Mouse (Mus musculus): Measurements from ENCODE around the gene Nfx1.

DNA sequence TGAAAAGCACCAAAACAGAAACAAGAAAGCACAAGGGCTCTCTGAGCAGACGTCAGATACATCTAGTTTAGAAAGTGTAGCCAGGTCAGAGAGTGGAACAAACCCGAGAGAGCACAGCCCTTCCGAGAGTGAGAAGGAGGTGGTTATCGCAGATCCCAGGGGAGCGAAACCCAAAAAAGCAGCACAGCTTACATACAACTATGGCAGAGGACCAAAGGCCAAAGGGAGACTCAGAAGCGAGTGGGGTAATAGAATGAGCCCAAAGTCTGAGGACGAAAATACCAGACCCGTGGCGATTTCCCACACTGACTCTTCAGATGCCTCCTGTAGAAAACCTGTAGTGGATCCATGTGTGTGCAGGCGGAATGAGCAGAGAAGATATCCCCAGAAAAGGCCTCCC is 5.9 kb downstream of the Nfx1 start:
- TF ChIP-seq CTCF (IDR thresholded peaks at IDR 0.05; ENCODE audit: low read depth, low read length) (no peak), POLR2A (IDR thresholded peaks at IDR 0.05; ENCODE audit: insufficient read depth, low read length) (no peak)

Data from ES-Bruce4 (cell line).